Comparison of ENCODE assay signal across 20 mouse cellular contexts in genomic region chr11:94351094-94351493, GRCm38 (mm10). TPM values are rescaled to one million over a fixed set of nuclear protein-coding genes. Genes with fewer than 3 reads are reported as not detected.
A peak's percentile ranks its signal among the peaks of the same experiment; 100 is the strongest.
DNase-seq lines count a peak whose midpoint lies in the region; ATAC-seq lines count a peak whose summit lies in the region.
"Had no signal": no experiment of that assay in that cellular context is flagged by ENCODE, and none has a peak within 500 bp of the region (broad histone marks: within the 10 kb centered on the region; RNA-seq: fewer than 3 reads in every experiment).

No protein-coding gene starts in this region.

- H3K9me3 ChIP-seq in liver, embryonic 11.5 days (ENCODE audit: control insufficient read depth, low read length): no peaks in the 10 kb centered on the region
- H3K9me3 ChIP-seq in hindbrain, embryonic 14.5 days (ENCODE audit: control insufficient read depth, low read length): no peaks in the 10 kb centered on the region
- H3K9me3 ChIP-seq: hindbrain, embryonic 13.5 days had no signal

- no peak overlapping the region for H3K9ac ChIP-seq in liver, embryonic 11.5 days (ENCODE audit: low read depth, low read length)
- H3K9ac ChIP-seq in hindbrain, embryonic 14.5 days: no peak overlapping the region
- H3K9ac ChIP-seq: hindbrain, embryonic 13.5 days had no signal

- H3K4me1 ChIP-seq in liver, embryonic 11.5 days (replicated peaks; ENCODE audit: control insufficient read depth, insufficient read depth, low read length): peaks cover 20% of the 10 kb centered on the region
- H3K4me1 ChIP-seq in hindbrain, embryonic 14.5 days (replicated peaks; ENCODE audit: control insufficient read depth, insufficient read depth, low read length): no peaks in the 10 kb centered on the region

- ATAC-seq in liver, embryonic 11.5 days (replicated peaks; ENCODE audit: low FRiP score): peak; percentile 80
- ATAC-seq in megakaryocyte progenitor cell, adult 5-6 weeks (replicated peaks; ENCODE audit: poor library complexity): peak; percentile 92
- no peak for ATAC-seq in hindbrain, embryonic 14.5 days (ENCODE audit: low FRiP score)
- ATAC-seq: activated CD4-positive, CD25-positive, alpha-beta regulatory T cell, adult 4 months; forebrain, embryonic 16.5 days had no signal

- H3K27ac ChIP-seq in liver, embryonic 11.5 days (ENCODE audit: low read depth, low read length): 0 out of 2 replicates have a peak overlapping the region, but pooled peaks have one; percentile 21
- H3K27ac ChIP-seq in hindbrain, embryonic 14.5 days: no peak overlapping the region
- H3K27ac ChIP-seq: hindbrain, embryonic 13.5 days had no signal

- H3K36me3 ChIP-seq in liver, embryonic 11.5 days (ENCODE audit: control insufficient read depth, insufficient read depth, low read length): no peaks in the 10 kb centered on the region
- no peaks in the 10 kb centered on the region for H3K36me3 ChIP-seq in hindbrain, embryonic 14.5 days (replicated peaks; ENCODE audit: control insufficient read depth, insufficient read depth)
- H3K36me3 ChIP-seq: hindbrain, embryonic 13.5 days had no signal

- H3K4me2 ChIP-seq in liver, embryonic 11.5 days: peak overlapping the region; percentile 33
- H3K4me2 ChIP-seq in hindbrain, embryonic 14.5 days (replicated peaks): no peak overlapping the region
- H3K4me2 ChIP-seq: heart, embryonic 11.5 days; hindbrain, embryonic 13.5 days had no signal

- DNase-seq in spleen, postnatal 36 days (ENCODE audit: low spot score in 2 of 2): peak; percentile 23 to 31
- no peak for DNase-seq in spleen, adult 18-20 months
- peak; percentile 50 for DNase-seq in c-Kit-positive CD71-positive TER-119-negative erythroid progenitor cells, embryonic 14.5 days (ENCODE audit: low read depth)
- DNase-seq in liver, embryonic 11.5 days (ENCODE audit: low spot score): no peak
- no peak for DNase-seq in retina, postnatal 1 day
- DNase-seq in hindbrain, embryonic 14.5 days (ENCODE audit: low spot score): no peak
- DNase-seq in heart, postnatal 4 days: no peak
- DNase-seq: adrenal gland, postnatal 10 days; cerebellum, adult 18-20 months; cerebellum, postnatal 36 days; gastrocnemius, postnatal 36 days; heart, postnatal 10 days; lung, adult 2 months; right cerebral cortex, postnatal 4 days; thymus, postnatal 4 days had no signal

- 16% methylated on average over 3 of the region's 3 CpGs for WGBS in liver, embryonic 11.5 days
- 33% methylated on average over 3 of the region's 3 CpGs for WGBS in hindbrain, embryonic 14.5 days

- H3K4me3 ChIP-seq in liver, embryonic 11.5 days (ENCODE audit: low read depth, low read length): no peak overlapping the region
- no peak overlapping the region for H3K4me3 ChIP-seq in hindbrain, embryonic 14.5 days (replicated peaks; ENCODE audit: low read length)
- H3K4me3 ChIP-seq: hindbrain, embryonic 13.5 days had no signal

- peaks cover 16% of the 10 kb centered on the region for H3K27me3 ChIP-seq in liver, embryonic 11.5 days (replicated peaks; ENCODE audit: control insufficient read depth, insufficient read depth, low read length)
- no peaks in the 10 kb centered on the region for H3K27me3 ChIP-seq in hindbrain, embryonic 14.5 days (ENCODE audit: control insufficient read depth, insufficient read depth, low read length)
- H3K27me3 ChIP-seq: hindbrain, embryonic 13.5 days had no signal

RNA-seq across cellular contexts. Expression of gene Ankrd40, which starts 23.3 kb away (rescaled TPM):
- polyA plus RNA-seq in liver, embryonic 11.5 days (2014; fragmentation: Nextera tagmentation; extraction: Ambion mirVana): 12.7 and 13.2 TPM in 2 replicates
- 18.8 and 21.7 TPM in 2 replicates for total RNA-seq in megakaryocyte progenitor cell, adult 5-6 weeks (2015)
- 59.6 and 77.8 TPM in 2 replicates for total RNA-seq in megakaryocyte progenitor cell, adult 5-6 weeks (2017)
- 12.8 and 12.9 TPM in 2 replicates for polyA plus RNA-seq in hindbrain, embryonic 14.5 days (2014; fragmentation: Nextera tagmentation; extraction: Ambion mirVana)
- 100 to 1,000 TPM; 178 to 183 TPM for total RNA-seq in heart, postnatal 4 days (2021)

RNA-seq across cellular contexts. Expression of gene Luc7l3, which starts 29.3 kb away (rescaled TPM):
- polyA plus RNA-seq in liver, embryonic 11.5 days (2014; fragmentation: Nextera tagmentation; extraction: Ambion mirVana): 90.6 and 97.6 TPM in 2 replicates
- total RNA-seq in megakaryocyte progenitor cell, adult 5-6 weeks (2015): 160 and 188 TPM in 2 replicates
- 289 and 470 TPM in 2 replicates for total RNA-seq in megakaryocyte progenitor cell, adult 5-6 weeks (2017)
- 94.9 and 105 TPM in 2 replicates for polyA plus RNA-seq in hindbrain, embryonic 14.5 days (2014; fragmentation: Nextera tagmentation; extraction: Ambion mirVana)
- total RNA-seq in heart, postnatal 4 days (2021): 10 to 100 TPM; 47.8 to 50.4 TPM

RNA-seq across cellular contexts. Expression of gene Abcc3, which starts 41.7 kb away (rescaled TPM):
- polyA plus RNA-seq in liver, embryonic 11.5 days (2014; fragmentation: Nextera tagmentation; extraction: Ambion mirVana): 3.2 and 6.0 TPM in 2 replicates
- 0.07 and 0.56 TPM in 2 replicates for total RNA-seq in megakaryocyte progenitor cell, adult 5-6 weeks (2015)
- total RNA-seq in megakaryocyte progenitor cell, adult 5-6 weeks (2017): 0.17 TPM in 1 of 2 replicates, not detected in the other
- 0.85 and 1.1 TPM in 2 replicates for polyA plus RNA-seq in hindbrain, embryonic 14.5 days (2014; fragmentation: Nextera tagmentation; extraction: Ambion mirVana)
- total RNA-seq in heart, postnatal 4 days (2021): 1 to 10 TPM; 1.6 to 1.8 TPM

Comparison
In these comparisons a context has a peak if more than half of its experiments do, and no peak if none do; other contexts are left out.
1. DNase-seq: peak in spleen, postnatal 36 days (2 of 2) and c-Kit-positive CD71-positive TER-119-negative erythroid progenitor cells, embryonic 14.5 days (single experiment); none in spleen, adult 18-20 months (0 of 2), liver, embryonic 11.5 days (single experiment), retina, postnatal 1 day (single experiment), hindbrain, embryonic 14.5 days (single experiment) and heart, postnatal 4 days (single experiment).